ENCODE assay signal across 8 mouse cellular contexts in genomic region chr6:122560427-122560826, GRCm38 (mm10). TPM values are rescaled to one million over a fixed set of nuclear protein-coding genes. Genes with fewer than 3 reads are reported as not detected.
DNase-seq lines count a peak whose midpoint lies in the region; ATAC-seq lines count a peak whose summit lies in the region.

No protein-coding gene starts in this region.

- DNase-seq in T-cell, adult 2 months (ENCODE audit: low spot score), result peak; percentile 73
- peak; percentile 78 to 86 for DNase-seq in cerebellum, postnatal 14 days
- peak; percentile 38 to 58 for DNase-seq in frontal cortex, postnatal 25 days (ENCODE audit: low spot score in 2 of 2)
- DNase-seq in hindbrain, embryonic 14.5 days (ENCODE audit: low spot score), result peak; percentile 89
- DNase-seq in layer of hippocampus, postnatal 25 days (ENCODE audit: extremely low spot score in 1 of 2, low spot score in 1 of 2), result peak; percentile 52 to 74
- peak; percentile 80 for DNase-seq in lung, postnatal 36 days
- peak; percentile 91 for DNase-seq in retina, postnatal 1 day
- DNase-seq in thymus, postnatal 4 days, result peak; percentile 86

- peak; percentile 41; the same call in 1 of the 2 replicates for ATAC-seq in hindbrain, embryonic 14.5 days (ENCODE audit: low FRiP score)

- H3K9ac ChIP-seq in hindbrain, embryonic 14.5 days, result no peak overlapping the region

- H3K9me3 ChIP-seq in hindbrain, embryonic 14.5 days (ENCODE audit: control insufficient read depth, low read length), result no peaks in the 10 kb centered on the region

- H3K27me3 ChIP-seq in hindbrain, embryonic 14.5 days (ENCODE audit: control insufficient read depth, insufficient read depth, low read length), result no peaks in the 10 kb centered on the region

- no peak overlapping the region for H3K4me3 ChIP-seq in hindbrain, embryonic 14.5 days (replicated peaks; ENCODE audit: low read length)

- peaks cover 2% of the 10 kb centered on the region; the same call in 1 of the 2 replicates for H3K4me1 ChIP-seq in hindbrain, embryonic 14.5 days (replicated peaks; ENCODE audit: control insufficient read depth, insufficient read depth, low read length)

- no peak overlapping the region for H3K27ac ChIP-seq in hindbrain, embryonic 14.5 days

- 17% methylated on average over 17 of the region's 17 CpGs for WGBS in hindbrain, embryonic 14.5 days

- H3K4me2 ChIP-seq in hindbrain, embryonic 14.5 days (replicated peaks), result peak overlapping the region; percentile 34

- no peaks in the 10 kb centered on the region for H3K36me3 ChIP-seq in hindbrain, embryonic 14.5 days (replicated peaks; ENCODE audit: control insufficient read depth, insufficient read depth)

RNA-seq across cellular contexts. Expression of gene Aicda, which starts 6.8 kb away (rescaled TPM):
- polyA plus RNA-seq in hindbrain, embryonic 14.5 days (2014; fragmentation: Nextera tagmentation; extraction: Ambion mirVana), result 0.52 and 1.0 TPM in 2 replicates
- not detected for total RNA-seq in layer of hippocampus, postnatal 25 days (2021)

RNA-seq across cellular contexts. Expression of gene Apobec1, which starts 41.8 kb away (rescaled TPM):
- 1.5 and 1.9 TPM in 2 replicates for polyA plus RNA-seq in hindbrain, embryonic 14.5 days (2014; fragmentation: Nextera tagmentation; extraction: Ambion mirVana)
- 1 to 10 TPM; 1.7 to 2.9 TPM for total RNA-seq in layer of hippocampus, postnatal 25 days (2021)

RNA-seq across cellular contexts. Expression of gene Gdf3, which starts 49.5 kb away (rescaled TPM):
- not detected in 2 replicates for polyA plus RNA-seq in hindbrain, embryonic 14.5 days (2014; fragmentation: Nextera tagmentation; extraction: Ambion mirVana)
- not detected for total RNA-seq in layer of hippocampus, postnatal 25 days (2021)

RNA-seq across cellular contexts. Expression of gene Mfap5, which starts 54.8 kb away (rescaled TPM):
- polyA plus RNA-seq in hindbrain, embryonic 14.5 days (2014; fragmentation: Nextera tagmentation; extraction: Ambion mirVana), result 2.0 and 2.3 TPM in 2 replicates
- under 1 TPM in 1 of 2 experiments, not detected in 1; 0.23 TPM for total RNA-seq in layer of hippocampus, postnatal 25 days (2021)
